Comparison of ENCODE assay signal across 8 mouse cellular contexts in genomic region chr12:105683933-105684901, GRCm38 (mm10). TPM values are rescaled to one million over a fixed set of nuclear protein-coding genes. Genes with fewer than 3 reads are reported as not detected.
DNase-seq lines count a peak whose midpoint lies in the region; ATAC-seq lines count a peak whose summit lies in the region.

TSS of gene Gskip (plus strand) at chr12:105684829.

- H3K9me3 ChIP-seq in intestine, embryonic 16.5 days (ENCODE audit: control insufficient read depth, low read length) = no peaks in the 10 kb centered on the region
- H3K9me3 ChIP-seq in limb, embryonic 11.5 days (ENCODE audit: control insufficient read depth, low read length) = no peaks in the 10 kb centered on the region
- H3K9me3 ChIP-seq in midbrain, embryonic 12.5 days = no peaks in the 10 kb centered on the region

- H3K4me2 ChIP-seq in intestine, embryonic 16.5 days (ENCODE audit: low read depth, low read length) = peak within 1 kb of the TSS; percentile 90
- peak within 1 kb of the TSS; percentile 87 for H3K4me2 ChIP-seq in limb, embryonic 11.5 days (ENCODE audit: low read depth, severe bottlenecking)
- H3K4me2 ChIP-seq in midbrain, embryonic 12.5 days (replicated peaks) = peak within 1 kb of the TSS; percentile 85

- peak; percentile 46 for ATAC-seq in intestine, embryonic 16.5 days
- peak; percentile 44; the same call in 1 of the 2 replicates for ATAC-seq in limb, embryonic 11.5 days (ENCODE audit: insufficient number of reproducible peaks, low FRiP score, low TSS enrichment, low read depth)
- ATAC-seq in midbrain, embryonic 12.5 days (ENCODE audit: low FRiP score, low read depth) = peak; percentile 48

- under 1% methylated on average over 41 of the region's 41 CpGs for WGBS in intestine, embryonic 16.5 days
- WGBS in limb, embryonic 11.5 days = under 1% methylated on average over 41 of the region's 41 CpGs
- WGBS in midbrain, embryonic 12.5 days = 2% methylated on average over 41 of the region's 41 CpGs

- no peaks in the 10 kb centered on the region for H3K27me3 ChIP-seq in intestine, embryonic 16.5 days (replicated peaks; ENCODE audit: control insufficient read depth, insufficient read depth, low read length)
- H3K27me3 ChIP-seq in limb, embryonic 11.5 days (ENCODE audit: control insufficient read depth, insufficient read depth, low read length) = no peaks in the 10 kb centered on the region
- H3K27me3 ChIP-seq in midbrain, embryonic 12.5 days = no peaks in the 10 kb centered on the region

- peaks cover 17% of the 10 kb centered on the region for H3K4me1 ChIP-seq in intestine, embryonic 16.5 days (ENCODE audit: control insufficient read depth, insufficient read depth, low read length)
- H3K4me1 ChIP-seq in limb, embryonic 11.5 days (ENCODE audit: control insufficient read depth, insufficient read depth, low read length) = peaks cover 13% of the 10 kb centered on the region; the same call in 1 of the 2 replicates
- H3K4me1 ChIP-seq in midbrain, embryonic 12.5 days = peaks cover 26% of the 10 kb centered on the region

- H3K36me3 ChIP-seq in intestine, embryonic 16.5 days (ENCODE audit: control insufficient read depth, insufficient read depth, low read length) = no peaks in the 10 kb centered on the region
- H3K36me3 ChIP-seq in limb, embryonic 11.5 days (ENCODE audit: control insufficient read depth, insufficient read depth, low read length) = no peaks in the 10 kb centered on the region; the same call in 1 of the 2 replicates
- no peaks in the 10 kb centered on the region for H3K36me3 ChIP-seq in midbrain, embryonic 12.5 days

- peak within 1 kb of the TSS; percentile 95 for H3K4me3 ChIP-seq in intestine, embryonic 16.5 days (ENCODE audit: low read length)
- H3K4me3 ChIP-seq in limb, embryonic 11.5 days (ENCODE audit: low read depth, low read length) = peak within 1 kb of the TSS; percentile 96
- peak within 1 kb of the TSS; percentile 92 for H3K4me3 ChIP-seq in midbrain, embryonic 12.5 days

- H3K27ac ChIP-seq in intestine, embryonic 16.5 days (ENCODE audit: low read length) = peak within 1 kb of the TSS; percentile 96
- peak within 1 kb of the TSS; percentile 74 for H3K27ac ChIP-seq in limb, embryonic 11.5 days (replicated peaks; ENCODE audit: low read depth, low read length)
- H3K27ac ChIP-seq in midbrain, embryonic 12.5 days (replicated peaks) = peak within 1 kb of the TSS; percentile 94

- peak; percentile 66 for DNase-seq in 3134 (ENCODE audit: extremely low read depth, insufficient read length, low spot score)
- peak; percentile 54 to 83 for DNase-seq in adrenal gland, adult (ENCODE audit: inconsistent age in 2 of 2, low spot score in 1 of 2)
- DNase-seq in embryo, embryonic 11 days = peak; percentile 60
- DNase-seq in gastrocnemius, postnatal 25 days = peak; percentile 25
- peak; percentile 63 for DNase-seq in limb, embryonic 11.5 days (ENCODE audit: low spot score)
- peak; percentile 13 to 26 for DNase-seq in spleen, postnatal 14 days (ENCODE audit: low spot score in 2 of 2)

- H3K9ac ChIP-seq in intestine, embryonic 16.5 days (ENCODE audit: low read depth, low read length) = peak within 1 kb of the TSS; percentile 97
- H3K9ac ChIP-seq in limb, embryonic 11.5 days (ENCODE audit: low read length) = peak within 1 kb of the TSS; percentile 76
- H3K9ac ChIP-seq in midbrain, embryonic 12.5 days (replicated peaks) = peak within 1 kb of the TSS; percentile 89

RNA-seq across cellular contexts. Expression of gene Gskip, which starts in this region (rescaled TPM):
- 1 to 10 TPM; 3.9 to 6.0 TPM for total RNA-seq in gastrocnemius, postnatal 25 days (2021)
- 29.7 and 30.2 TPM in 2 replicates for polyA plus RNA-seq in intestine, embryonic 16.5 days (2015; fragmentation: Nextera tagmentation; extraction: Ambion mirVana)
- polyA plus RNA-seq in limb, embryonic 11.5 days (2014; fragmentation: Nextera tagmentation; extraction: Ambion mirVana) = 35.4 and 39.0 TPM in 2 replicates
- polyA plus RNA-seq in midbrain, embryonic 12.5 days (2016; fragmentation: Nextera tagmentation; extraction: Ambion mirVana) = 37.3 and 38.2 TPM in 2 replicates

Comparison
In these comparisons a context has a peak if more than half of its experiments do, and no peak if none do; other contexts are left out.
1. Peak in every context shown above with its lines: DNase-seq, ATAC-seq, H3K4me3 ChIP-seq and H3K27ac ChIP-seq.